Mouse (Mus musculus) lung, postnatal 0 days (tissue): ENCODE measurements around the gene Gpatch8.

Experiments
- CTCF ChIP-seq: IDR thresholded peaks from 2 replicates; pipeline ENCODE4 v1.5.1; 2016; ENCODE audit warnings: antibody characterized with exemption, mild to moderate bottlenecking
- EP300 ChIP-seq: IDR thresholded peaks from 2 replicates; pipeline ENCODE4 v1.6.1; 2016; ENCODE audit warnings: antibody characterized with exemption, mild to moderate bottlenecking, control low read depth

GRCm38 (mm10) chr11:102575034-102575433 lies 18.8 kb upstream of the Gpatch8 start:
- no peak for TF ChIP-seq EP300
- no peak for TF ChIP-seq CTCF
